Mouse (Mus musculus) forebrain, embryonic 10.5 days (tissue): ENCODE data around the gene Tmem109. TPM values are rescaled to one million over a fixed set of nuclear protein-coding genes. Genes with fewer than 3 reads are reported as not detected.

Experiments used
- DNase-seq: peaks from one replicate; pipeline ENCODE4 v3.0.0-alpha.2; 2017; ENCODE audit warnings: low spot score; ENCODE audit errors: extremely low spot score
- H3K27ac ChIP-seq: fragments of 300-500 bp; sonication (generic); 2 replicates; pipeline ENCODE4 v1.5.1; 2016; ENCODE audit warnings: mild to moderate bottlenecking
- H3K27me3 ChIP-seq: fragments of 300-500 bp; sonication (generic); 2 replicates; pipeline ENCODE4 v1.6.1; 2016; ENCODE audit warnings: mild to moderate bottlenecking; ENCODE audit not compliant: poor library complexity, severe bottlenecking
- H3K36me3 ChIP-seq: fragments of 300-500 bp; sonication (generic); replicated peaks from 2 replicates; pipeline ENCODE4 v1.6.1; 2016; ENCODE audit warnings: mild to moderate bottlenecking, moderate library complexity
- H3K4me1 ChIP-seq: fragments of 300-500 bp; sonication (generic); 2 replicates; pipeline ENCODE4 v1.6.1; 2016
- H3K4me3 ChIP-seq: fragments of 300-500 bp; sonication (generic); 2 replicates; pipeline ENCODE4 v1.5.1; 2016; ENCODE audit warnings: mild to moderate bottlenecking, moderate library complexity
- H3K9me3 ChIP-seq: fragments of 300-500 bp; sonication (generic); 2 replicates; pipeline ENCODE4 v1.6.1; 2016; ENCODE audit warnings: mild to moderate bottlenecking, moderate library complexity
- WGBS: fragments of 180-500 bp; shearing (Covaris S2); methylation state at CpG from one replicate; pipeline ENCODE4 v1.1.7; 2016; 5-methylcytosine and 5-hydroxymethylcytosine counted together
- polyA plus RNA-seq: library from polyadenylated mRNA; unstranded; fragments of >200 nt; fragmentation: Nextera tagmentation; extraction: Ambion mirVana; gene quantifications from 2 replicates; pipeline ENCODE4 v1.2.1, GENCODE M21; 2016

The Tmem109 gene
- polyA plus RNA-seq, 1 experiment from 2014 or later: 53.8 TPM

DNA sequence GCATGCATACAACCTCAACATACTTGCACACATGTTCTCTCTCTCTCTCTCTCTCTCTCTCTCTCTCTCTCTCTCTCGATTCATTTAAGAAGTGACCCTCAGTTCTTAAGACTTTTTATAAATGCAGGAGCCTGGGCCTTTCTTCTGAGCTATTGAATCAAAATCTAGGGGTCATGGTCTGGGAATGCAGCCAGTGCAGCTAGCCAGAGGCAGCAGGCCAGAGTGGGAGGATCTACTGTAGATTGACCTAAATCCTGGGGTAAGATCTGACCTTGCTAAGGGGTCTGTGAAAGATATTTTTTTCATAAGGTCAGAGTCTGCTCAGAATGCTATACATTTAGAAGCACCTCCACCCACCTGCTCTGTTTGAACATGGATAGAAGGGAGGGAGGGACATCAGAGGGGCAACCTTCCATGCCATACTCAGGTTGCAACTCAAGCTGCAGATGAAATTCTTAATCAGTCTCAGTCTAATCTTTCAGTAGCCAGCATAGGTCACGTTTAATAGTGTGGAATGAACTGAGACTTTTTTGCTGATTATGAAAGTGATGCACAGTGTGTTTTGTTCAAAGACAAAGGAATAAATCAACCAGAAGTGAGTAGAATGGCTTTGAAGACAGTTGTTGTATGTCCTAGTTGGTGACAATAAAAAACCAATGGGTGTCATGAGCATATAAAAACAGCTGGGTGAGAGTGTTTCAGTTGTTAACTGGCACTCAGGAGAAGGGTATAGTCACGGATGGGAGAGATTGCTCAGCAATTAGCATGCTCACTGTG is 34.3 kb downstream of the Tmem109 start:
- peaks cover 7% of the 10 kb centered on the region for H3K4me1 ChIP-seq
- no peaks in the 10 kb centered on the region for H3K9me3 ChIP-seq
- WGBS: 66% methylated on average over 3 of the region's 3 CpGs
- no peaks in the 10 kb centered on the region for H3K36me3 ChIP-seq
- DNase-seq: no peak
- H3K27ac ChIP-seq: no peak overlapping the region
- peaks cover 13% of the 10 kb centered on the region for H3K27me3 ChIP-seq
- no peak overlapping the region for H3K4me3 ChIP-seq

DNA sequence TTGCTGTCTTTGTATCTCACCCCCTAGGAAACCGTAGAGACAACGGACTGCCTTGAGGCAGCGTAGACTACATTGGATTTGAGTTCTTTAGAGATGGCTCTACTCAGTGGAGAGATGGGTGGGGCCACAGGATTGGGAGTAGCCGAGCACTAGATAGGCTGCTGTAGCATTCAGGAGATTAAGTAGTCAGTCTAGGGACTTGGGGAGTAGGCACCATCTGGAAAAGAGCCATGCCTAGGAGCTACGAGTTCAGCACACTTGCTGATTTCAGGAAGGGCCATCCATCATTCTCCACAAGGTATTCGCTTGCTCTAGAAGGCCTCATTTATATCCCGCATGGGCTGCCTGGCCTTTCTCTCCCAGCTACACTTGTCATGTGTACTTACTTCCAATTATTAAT is 35.7 kb downstream of the Tmem109 start:
- Histone ChIP-seq H3K27me3 (peaks cover 17% of the 10 kb centered on the region), H3K9me3 (no peaks in the 10 kb centered on the region), H3K27ac (no peak overlapping the region), H3K4me3 (no peak overlapping the region), H3K36me3 (no peaks in the 10 kb centered on the region), H3K4me1 (peaks cover 18% of the 10 kb centered on the region)
- WGBS: 80% methylated on average over 7 of the region's 7 CpGs
- no peak for DNase-seq

DNA sequence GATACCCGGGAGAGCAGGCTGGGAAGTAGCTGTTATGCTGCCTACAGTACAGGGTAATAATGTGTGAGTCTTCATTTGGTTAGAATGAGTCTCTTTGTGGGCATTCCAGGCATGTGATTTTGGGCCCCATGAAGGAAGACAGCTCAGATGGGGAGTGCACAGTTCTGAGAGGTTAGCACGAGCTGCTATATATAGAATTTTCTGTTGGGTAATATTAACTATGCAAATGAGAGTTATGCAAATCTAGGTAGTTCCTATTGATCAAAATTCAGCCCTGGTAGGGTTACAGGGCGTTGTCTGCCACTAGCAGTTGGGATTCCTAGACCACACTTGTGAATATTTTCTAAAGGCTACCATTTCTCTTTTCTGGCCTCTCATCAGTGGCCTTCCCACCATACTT is 36.3 kb downstream of the Tmem109 start:
- Histone ChIP-seq H3K27ac (no peak overlapping the region), H3K36me3 (no peaks in the 10 kb centered on the region), H3K4me3 (no peak overlapping the region), H3K27me3 (peaks cover 17% of the 10 kb centered on the region), H3K4me1 (peaks cover 18% of the 10 kb centered on the region), H3K9me3 (no peaks in the 10 kb centered on the region)
- 86% methylated on average over 3 of the region's 3 CpGs for WGBS
- DNase-seq: no peak

DNA sequence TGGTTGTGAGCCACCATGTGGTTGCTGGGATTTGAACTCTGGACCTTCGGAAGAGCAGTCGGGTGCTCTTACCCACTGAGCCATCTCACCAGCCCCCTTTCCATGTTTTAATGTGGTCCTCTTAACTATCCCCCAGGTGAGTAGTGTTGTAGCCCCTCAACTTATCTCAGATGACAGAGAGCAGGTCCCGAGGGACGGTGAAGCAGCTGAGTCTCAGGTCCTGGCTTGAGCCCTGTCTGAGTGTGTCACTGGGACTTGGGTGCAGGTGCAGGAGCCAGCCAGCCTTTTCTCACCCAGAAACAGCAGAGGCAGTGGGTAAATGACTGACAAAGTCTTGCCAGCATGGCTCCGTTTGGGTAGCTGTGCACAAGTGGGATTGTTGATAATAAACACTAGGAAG is 37.6 kb downstream of the Tmem109 start:
- no peak for DNase-seq

DNA sequence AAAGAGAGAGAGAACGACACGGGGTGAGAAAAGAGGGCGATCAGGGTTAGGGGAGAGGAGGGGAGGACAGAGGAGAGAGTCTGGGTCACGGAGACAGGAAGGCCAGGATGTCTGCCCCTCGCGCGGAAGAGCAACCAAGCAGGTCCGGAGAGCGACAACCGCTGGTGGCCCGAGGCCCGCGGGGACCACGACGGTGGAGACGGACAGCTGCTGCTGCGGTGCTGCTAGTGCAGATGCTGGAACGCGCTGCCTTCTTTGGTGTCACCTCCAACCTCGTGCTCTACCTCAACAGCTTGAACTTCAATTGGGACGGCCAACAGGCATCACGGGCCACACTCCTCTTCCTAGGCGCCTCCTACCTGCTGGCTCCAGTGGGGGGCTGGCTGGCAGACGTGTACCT is 38.9 kb downstream of the Tmem109 start:
- no peak for DNase-seq
- WGBS: 52% methylated on average over 24 of the region's 24 CpGs
- no peaks in the 10 kb centered on the region for H3K9me3 ChIP-seq

More for the DNA sequence above, 37.6 kb downstream of the Tmem109 start:
- Histone ChIP-seq H3K4me3 (no peak overlapping the region), H3K4me1 (peaks cover 18% of the 10 kb centered on the region), H3K27ac (no peak overlapping the region), H3K9me3 (no peaks in the 10 kb centered on the region), H3K36me3 (no peaks in the 10 kb centered on the region), H3K27me3 (peaks cover 17% of the 10 kb centered on the region)
- 89% methylated on average over 5 of the region's 5 CpGs for WGBS

DNA sequence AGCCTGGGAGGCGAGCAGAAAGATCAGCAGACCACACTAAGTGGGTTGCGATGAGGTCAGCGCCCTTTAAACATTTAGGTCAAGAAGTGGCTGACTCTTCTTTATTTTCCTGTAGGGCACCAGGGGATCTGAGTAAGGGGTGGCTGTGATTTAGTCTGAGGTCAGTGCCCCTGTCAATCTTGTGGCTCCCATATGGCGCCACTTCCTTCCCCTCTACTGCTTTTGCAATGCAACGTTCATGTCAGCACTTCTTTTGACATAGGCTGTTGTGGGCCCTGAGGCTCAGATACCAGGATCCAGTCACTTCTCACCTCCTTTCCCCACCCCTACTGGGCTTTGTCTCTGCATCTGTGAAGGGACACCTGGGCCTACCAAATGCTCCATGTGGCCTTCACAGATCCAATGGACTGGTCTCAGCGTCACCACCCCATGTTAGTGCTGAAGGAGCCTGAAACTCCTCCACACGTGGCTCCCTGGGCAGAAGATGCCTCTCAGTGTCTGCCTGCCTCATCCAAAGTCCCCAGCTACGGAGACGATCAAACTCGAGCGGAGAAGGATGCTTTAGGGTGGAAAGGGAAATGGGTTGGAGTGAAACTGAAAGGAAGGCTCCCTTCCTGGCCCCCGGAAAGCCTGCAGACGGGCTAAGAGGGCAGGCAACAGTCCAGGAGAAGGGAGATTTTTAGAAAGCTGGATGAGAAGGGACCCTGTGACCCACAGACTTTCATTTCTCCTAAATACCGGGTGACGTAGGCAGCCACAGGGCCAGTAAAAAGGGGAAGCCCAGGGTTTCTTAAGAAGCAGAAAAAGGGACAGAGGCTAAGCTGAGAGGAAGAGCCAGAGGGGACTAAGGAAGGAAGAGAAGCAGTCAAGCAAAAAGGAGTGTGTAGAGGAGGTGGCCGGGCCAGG is 39.8 kb downstream of the Tmem109 start:
- Histone ChIP-seq H3K4me1 (peaks cover 18% of the 10 kb centered on the region), H3K9me3 (no peaks in the 10 kb centered on the region), H3K36me3 (no peaks in the 10 kb centered on the region), H3K27me3 (peaks cover 17% of the 10 kb centered on the region), H3K4me3 (no peak overlapping the region), H3K27ac (no peak overlapping the region)
- DNase-seq: no peak
- WGBS: 60% methylated on average over 16 of the region's 16 CpGs

More for the DNA sequence above, 38.9 kb downstream of the Tmem109 start:
- no peak overlapping the region; the same call in 1 of the 2 replicates for H3K4me3 ChIP-seq
- H3K27ac ChIP-seq: no peak overlapping the region
- H3K4me1 ChIP-seq: peaks cover 18% of the 10 kb centered on the region
- H3K27me3 ChIP-seq: peaks cover 17% of the 10 kb centered on the region
- no peaks in the 10 kb centered on the region for H3K36me3 ChIP-seq

DNA sequence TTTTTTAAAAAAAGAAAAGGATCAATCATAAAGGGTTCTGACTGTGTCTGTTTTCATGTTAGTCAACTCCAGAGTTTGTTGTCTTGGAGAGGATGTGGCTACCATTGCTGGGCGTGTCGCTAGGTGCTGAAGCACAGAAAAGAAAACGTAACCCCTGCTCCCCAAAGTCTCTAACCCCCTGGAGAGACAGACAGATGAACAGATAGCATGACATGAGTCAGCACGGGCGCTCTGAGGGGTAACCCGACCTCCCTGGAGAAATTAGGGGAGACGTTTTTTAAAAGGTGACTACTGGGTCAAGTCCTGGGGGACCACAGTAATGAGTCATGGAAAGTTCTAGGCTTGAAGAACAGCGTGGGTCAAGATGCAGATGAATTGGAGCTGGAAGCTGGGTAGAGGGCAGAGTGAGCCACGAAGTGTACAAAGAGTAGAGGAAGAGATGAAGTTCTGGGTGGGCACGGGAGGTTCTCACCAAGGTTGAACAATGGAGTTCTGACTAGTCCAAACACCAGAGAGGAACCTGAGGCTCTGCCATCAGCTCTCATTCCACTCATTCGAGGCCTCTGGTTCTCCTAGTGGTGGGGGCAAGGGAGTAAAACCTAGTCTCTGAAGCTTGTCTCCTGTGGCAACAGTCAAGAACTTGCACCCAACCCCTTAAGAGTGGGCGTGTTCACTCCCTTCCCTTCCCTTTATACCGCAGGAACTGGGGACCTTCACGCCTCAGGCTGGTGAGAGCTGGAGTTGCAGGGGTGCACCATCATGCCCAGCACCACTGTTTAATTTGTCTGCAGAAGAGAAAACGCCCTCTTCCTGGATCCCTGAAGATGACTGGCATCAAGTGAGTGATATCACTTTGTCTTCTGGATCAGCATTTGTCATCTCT is 42.5 kb downstream of the Tmem109 start, which contains the start of gene Slc15a3:
Slc15a3 (plus strand) TSS at position 718 of the 883 bp plus-strand sequence.
- Histone ChIP-seq H3K4me3 (no peak within 1 kb of the TSS), H3K27me3 (peaks cover 17% of the 10 kb centered on the region), H3K4me1 (peaks cover 18% of the 10 kb centered on the region), H3K36me3 (no peaks in the 10 kb centered on the region), H3K9me3 (no peaks in the 10 kb centered on the region), H3K27ac (no peak within 1 kb of the TSS)
- DNase-seq: no peak
- 85% methylated on average over 15 of the region's 15 CpGs for WGBS

DNA sequence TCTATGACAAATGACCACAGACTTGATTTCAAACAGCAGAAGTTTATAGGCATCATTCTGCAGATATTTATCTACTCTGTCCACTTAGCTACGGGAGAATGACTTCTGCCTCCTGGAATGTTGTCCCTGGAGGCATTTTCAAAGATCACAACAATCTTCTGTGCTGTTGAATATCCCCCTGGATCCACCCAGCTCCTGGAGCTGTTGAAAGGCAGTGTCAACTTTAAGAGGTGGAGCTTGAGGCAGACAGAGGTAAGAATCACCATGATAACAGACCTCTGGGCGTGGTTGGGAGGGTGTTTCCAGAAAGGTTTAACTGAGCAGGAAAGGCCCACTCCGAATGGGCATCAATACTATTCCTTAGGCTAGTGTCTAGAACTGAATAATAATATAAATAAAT is 46.1 kb downstream of the Tmem109 start:
- Histone ChIP-seq H3K4me1 (no peaks in the 10 kb centered on the region), H3K36me3 (no peaks in the 10 kb centered on the region), H3K4me3 (no peak overlapping the region), H3K27ac (no peak overlapping the region), H3K27me3 (no peaks in the 10 kb centered on the region; the same call in 1 of the 2 replicates), H3K9me3 (no peaks in the 10 kb centered on the region)
- DNase-seq: no peak
- WGBS: 54% methylated on average over 3 of the region's 3 CpGs

DNA sequence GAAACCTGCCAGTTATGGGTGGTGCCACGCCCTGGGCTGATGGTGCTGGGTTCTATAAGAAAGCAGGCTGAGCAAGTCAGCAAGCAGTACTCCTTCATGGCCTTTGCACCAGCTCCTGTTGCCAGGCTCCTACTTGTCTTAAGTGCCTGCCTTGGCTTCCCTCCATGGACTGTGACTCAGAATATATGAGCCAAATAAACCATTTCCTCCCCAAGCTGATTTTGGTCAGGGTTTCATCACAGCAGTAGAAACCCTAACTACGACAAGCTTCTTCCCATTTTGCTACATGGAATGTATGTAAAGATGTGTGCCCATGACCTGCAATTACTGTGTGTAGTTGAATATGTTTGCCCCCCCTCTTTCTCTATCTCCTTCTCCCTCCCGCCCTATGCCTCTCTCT is 48.2 kb downstream of the Tmem109 start:
- Histone ChIP-seq H3K27me3 (no peaks in the 10 kb centered on the region), H3K36me3 (no peaks in the 10 kb centered on the region), H3K4me1 (no peaks in the 10 kb centered on the region), H3K27ac (no peak overlapping the region), H3K4me3 (no peak overlapping the region), H3K9me3 (no peaks in the 10 kb centered on the region)
- WGBS: 80% methylated on average over 3 of the region's 3 CpGs
- no peak for DNase-seq

DNA sequence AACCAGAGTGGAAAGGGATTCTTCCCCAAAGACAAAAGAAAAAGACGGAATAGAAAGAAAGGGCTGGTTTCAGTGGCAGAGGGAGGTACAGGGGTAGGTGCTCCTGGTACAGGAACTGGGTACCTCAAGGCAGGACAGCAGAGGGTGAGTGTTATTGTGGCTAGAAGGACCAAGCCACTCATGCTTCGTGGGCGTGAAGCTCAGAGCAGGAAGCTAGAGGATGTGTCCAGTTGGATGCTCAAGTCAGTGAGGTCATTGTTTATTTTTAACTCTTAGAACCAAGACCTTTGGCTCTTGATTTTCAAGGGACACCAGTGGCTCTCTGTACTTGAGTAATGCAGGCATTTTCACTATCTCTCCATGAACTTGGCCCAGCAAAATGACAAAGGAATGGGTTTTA is 49.8 kb downstream of the Tmem109 start:
- Histone ChIP-seq H3K27ac (no peak overlapping the region), H3K4me3 (no peak overlapping the region), H3K36me3 (no peaks in the 10 kb centered on the region), H3K4me1 (no peaks in the 10 kb centered on the region), H3K9me3 (no peaks in the 10 kb centered on the region), H3K27me3 (no peaks in the 10 kb centered on the region)
- DNase-seq: no peak
- WGBS: 79% methylated on average over 3 of the region's 3 CpGs

DNA sequence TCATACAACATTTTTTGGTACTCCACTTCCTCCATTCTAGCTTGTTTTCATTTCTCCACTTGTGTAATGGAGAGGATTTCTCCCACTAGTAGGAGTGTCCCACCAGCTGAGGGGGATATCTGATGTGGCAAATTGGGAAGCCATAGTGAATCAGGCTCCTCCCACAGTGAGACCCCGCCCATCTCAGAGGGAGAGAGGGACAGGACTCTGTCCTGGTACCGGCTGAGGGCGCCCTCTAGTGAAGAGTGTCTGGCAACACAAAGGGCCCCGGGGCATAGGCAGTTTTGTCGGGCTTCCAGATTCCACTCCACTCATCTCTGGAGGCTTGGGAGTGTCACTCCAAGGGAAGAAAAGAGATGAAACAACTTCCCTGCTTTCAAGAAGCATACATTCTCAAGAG is 50.4 kb downstream of the Tmem109 start:
- H3K36me3 ChIP-seq: no peaks in the 10 kb centered on the region
- no peak overlapping the region for H3K4me3 ChIP-seq
- WGBS: 9% methylated on average over 5 of the region's 5 CpGs
- no peak overlapping the region for H3K27ac ChIP-seq
- no peaks in the 10 kb centered on the region for H3K9me3 ChIP-seq
- H3K4me1 ChIP-seq: no peaks in the 10 kb centered on the region
- peak; percentile 62 for DNase-seq
- H3K27me3 ChIP-seq: no peaks in the 10 kb centered on the region

DNA sequence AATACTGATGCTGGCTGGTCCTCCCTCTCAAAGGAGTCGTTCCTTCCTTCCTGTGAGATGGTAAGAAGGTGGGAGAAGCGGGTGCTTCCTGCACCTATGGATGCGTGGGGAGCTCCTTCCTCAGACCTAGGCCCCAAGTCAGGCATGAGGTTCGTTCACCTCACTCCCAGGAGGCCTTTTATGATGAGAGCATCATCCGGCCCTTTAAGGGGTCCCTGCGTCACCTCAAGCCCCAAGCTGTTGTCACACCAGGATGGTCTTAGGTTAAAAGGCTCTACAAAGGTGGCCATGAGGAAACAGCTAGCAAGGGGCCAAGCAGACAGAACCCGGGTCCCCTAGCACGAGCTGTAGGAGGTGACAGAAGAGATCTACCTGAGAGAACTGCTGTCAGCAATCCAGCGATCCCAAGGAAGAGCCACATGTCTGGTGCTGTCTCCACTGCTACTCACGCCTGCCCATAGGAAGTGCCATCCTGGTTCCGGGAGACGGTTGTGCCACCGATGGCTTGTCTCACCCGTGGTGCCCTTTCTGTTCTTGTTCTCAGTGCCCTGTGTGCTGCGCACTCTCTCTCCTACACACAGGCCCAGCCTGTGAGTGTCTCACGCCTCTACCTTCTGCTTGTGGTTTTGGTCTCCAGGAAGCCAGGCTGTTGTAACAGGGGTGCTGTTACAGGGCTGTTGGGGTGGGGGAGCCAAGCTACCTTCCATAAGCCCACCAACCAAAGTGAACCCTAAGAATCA is 52.2 kb downstream of the Tmem109 start, which contains the start of gene Cd6:
Cd6 (minus strand) TSS at position 623 of the 740 bp plus-strand sequence.
- H3K4me3 ChIP-seq: no peak within 1 kb of the TSS
- no peak within 1 kb of the TSS for H3K27ac ChIP-seq
- no peaks in the 10 kb centered on the region for H3K9me3 ChIP-seq
- 93% methylated on average over 16 of the region's 16 CpGs for WGBS
- H3K4me1 ChIP-seq: peaks cover 10% of the 10 kb centered on the region
- no peaks in the 10 kb centered on the region for H3K27me3 ChIP-seq
- H3K36me3 ChIP-seq: no peaks in the 10 kb centered on the region
- DNase-seq: no peak
